Mouse (Mus musculus) left cerebral cortex, postnatal 36 days (tissue): ENCODE measurements at regions not wholly inside any gene's neighbourhood (a gene's known extent, or its start where the extent isn't known, plus 50 kb on each side); places are given as distances from the start of the nearest gene placed in this dataset.
A peak's percentile ranks its signal among the peaks of the same experiment; 100 is the strongest.

Experiments
- DNase-seq, 2 experiments: peaks; one replicate each; pipeline ENCODE4 v3.0.0; 2021 to 2022; ENCODE audit warnings: low spot score in 2 of 2, mixed read lengths in 1 of 2
- intact Hi-C: fragments of 180-260 bp; cut with DNase I; formaldehyde crosslinking; loops from one replicate; pipeline ENCODE4 v1.15.1; 2025

- peak in 1 of 2 experiments; percentile 12 for DNase-seq
- intact Hi-C loops, result loop anchor here (10.0 kb wide), 1 partner anchor 380 kb away; the partner anchor contains the start of gene Chrm2
Measured at GRCm38 (mm10) chr6:36004701-36005100, 383.2 kb upstream of the Chrm2 start.

- intact Hi-C loops, result loop anchor here (10.0 kb wide), 1 partner anchor 383 kb away; the partner anchor contains the start of gene Chrm2
- no peak for DNase-seq
Measured at GRCm38 (mm10) chr6:36002090-36002489, 385.8 kb upstream of the Chrm2 start.

GRCm38 (mm10) chr6:35988891-35989290, 399.0 kb upstream of the Chrm2 start:
- intact Hi-C loops, result no loop called here
- peak; percentile 49 to 53 for DNase-seq

GRCm38 (mm10) chr6:35940071-35940470, 400.4 kb upstream of the Mtpn start:
- intact Hi-C loops, result no loop called here
- DNase-seq, result no peak

GRCm38 (mm10) chr6:35924189-35924588, 384.5 kb upstream of the Mtpn start:
- intact Hi-C loops, result no loop called here
- no peak for DNase-seq

GRCm38 (mm10) chr6:35897990-35898389, 358.3 kb upstream of the Mtpn start:
- DNase-seq, result no peak
- intact Hi-C loops, result no loop called here

GRCm38 (mm10) chr6:35895692-35896091, 356.0 kb upstream of the Mtpn start:
- no peak for DNase-seq
- intact Hi-C loops, result no loop called here

GRCm38 (mm10) chr6:35874671-35875070, 335.0 kb upstream of the Mtpn start:
- DNase-seq, result no peak
- intact Hi-C loops, result no loop called here

GRCm38 (mm10) chr6:35871388-35871787, 331.7 kb upstream of the Mtpn start:
- intact Hi-C loops, result no loop called here
- DNase-seq, result no peak

GRCm38 (mm10) chr6:35864218-35864617, 324.5 kb upstream of the Mtpn start:
- intact Hi-C loops, result no loop called here
- DNase-seq, result no peak

- no peak for DNase-seq
- intact Hi-C loops, result no loop called here
Measured at GRCm38 (mm10) chr6:35853993-35854392, 314.3 kb upstream of the Mtpn start.

- intact Hi-C loops, result no loop called here
- DNase-seq, result no peak
Measured at GRCm38 (mm10) chr6:35816657-35817056, 277.0 kb upstream of the Mtpn start.

GRCm38 (mm10) chr6:35814476-35814875, 274.8 kb upstream of the Mtpn start:
- intact Hi-C loops, result no loop called here
- no peak for DNase-seq

GRCm38 (mm10) chr6:35805738-35806137, 266.1 kb upstream of the Mtpn start:
- no peak for DNase-seq
- intact Hi-C loops, result no loop called here

GRCm38 (mm10) chr6:35804041-35804440, 264.4 kb upstream of the Mtpn start:
- no peak for DNase-seq
- intact Hi-C loops, result no loop called here

GRCm38 (mm10) chr6:35779706-35780105, 240.0 kb upstream of the Mtpn start:
- no peak for DNase-seq
- intact Hi-C loops, result no loop called here

GRCm38 (mm10) chr6:35770907-35771306, 231.2 kb upstream of the Mtpn start:
- no peak for DNase-seq
- intact Hi-C loops, result no loop called here

- intact Hi-C loops, result no loop called here
- DNase-seq, result no peak
Measured at GRCm38 (mm10) chr6:35759606-35760246, 220.0 kb upstream of the Mtpn start.

- intact Hi-C loops, result no loop called here
- no peak for DNase-seq
Measured at GRCm38 (mm10) chr6:35746034-35746433, 206.3 kb upstream of the Mtpn start.

- peak; percentile 10 to 11 for DNase-seq
- intact Hi-C loops, result no loop called here
Measured at GRCm38 (mm10) chr6:35705587-35705986, 165.9 kb upstream of the Mtpn start.

GRCm38 (mm10) chr6:35667062-35667461, 127.4 kb upstream of the Mtpn start:
- no peak for DNase-seq
- intact Hi-C loops, result no loop called here

GRCm38 (mm10) chr6:35651401-35651800, 111.7 kb upstream of the Mtpn start:
- DNase-seq, result no peak
- intact Hi-C loops, result no loop called here
